Mouse (Mus musculus) stomach, postnatal 0 days (tissue): ENCODE results near the gene Sez6.

Source experiments
- CTCF ChIP-seq: IDR thresholded peaks from 2 replicates; pipeline ENCODE4 v1.5.1; 2016; ENCODE audit warnings: antibody characterized with exemption, low read depth, mild to moderate bottlenecking, moderate library complexity
- EP300 ChIP-seq: optimal IDR thresholded peaks from 2 replicates; pipeline ENCODE3; 2016; ENCODE audit warnings: antibody characterized with exemption

- TF ChIP-seq EP300 (no peak), CTCF (no peak)
Measured at GRCm38 (mm10) chr11:77950125-77950685, 19.6 kb downstream of the Sez6 start.
